Mouse (Mus musculus) cerebellum, postnatal 36 days (tissue): ENCODE measurements around the gene Ctdsp2.

Source experiments
- DNase-seq, 2 experiments: peaks; one replicate each; pipeline ENCODE4 v3.0.0; 2021 to 2022; ENCODE audit warnings: mixed read lengths in 2 of 2

Gene Ctdsp2

GRCm38 (mm10) chr10:126991676-126992075, 13.2 kb downstream of the Ctdsp2 start:
- DNase-seq = no peak

DNA sequence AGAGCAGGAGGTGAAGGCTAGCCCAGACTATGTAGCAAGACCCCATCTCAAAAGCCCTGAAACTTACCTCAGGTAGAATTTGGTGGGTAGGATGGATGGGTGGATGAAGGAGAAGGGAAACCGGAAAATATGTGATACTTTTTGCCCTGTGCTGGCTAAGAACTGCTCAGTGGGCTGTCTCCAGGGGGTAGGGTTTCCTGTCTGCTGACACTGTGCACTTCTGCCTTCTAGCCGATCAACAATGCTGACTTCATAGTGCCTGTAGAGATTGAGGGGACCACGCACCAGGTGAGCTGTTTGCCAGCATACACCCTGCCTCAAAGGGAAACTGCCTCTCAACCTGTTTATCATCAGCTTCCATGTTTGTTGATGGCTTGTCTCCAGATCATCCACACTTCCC, 15.1 kb downstream of the Ctdsp2 start:
- no peak for DNase-seq

DNA sequence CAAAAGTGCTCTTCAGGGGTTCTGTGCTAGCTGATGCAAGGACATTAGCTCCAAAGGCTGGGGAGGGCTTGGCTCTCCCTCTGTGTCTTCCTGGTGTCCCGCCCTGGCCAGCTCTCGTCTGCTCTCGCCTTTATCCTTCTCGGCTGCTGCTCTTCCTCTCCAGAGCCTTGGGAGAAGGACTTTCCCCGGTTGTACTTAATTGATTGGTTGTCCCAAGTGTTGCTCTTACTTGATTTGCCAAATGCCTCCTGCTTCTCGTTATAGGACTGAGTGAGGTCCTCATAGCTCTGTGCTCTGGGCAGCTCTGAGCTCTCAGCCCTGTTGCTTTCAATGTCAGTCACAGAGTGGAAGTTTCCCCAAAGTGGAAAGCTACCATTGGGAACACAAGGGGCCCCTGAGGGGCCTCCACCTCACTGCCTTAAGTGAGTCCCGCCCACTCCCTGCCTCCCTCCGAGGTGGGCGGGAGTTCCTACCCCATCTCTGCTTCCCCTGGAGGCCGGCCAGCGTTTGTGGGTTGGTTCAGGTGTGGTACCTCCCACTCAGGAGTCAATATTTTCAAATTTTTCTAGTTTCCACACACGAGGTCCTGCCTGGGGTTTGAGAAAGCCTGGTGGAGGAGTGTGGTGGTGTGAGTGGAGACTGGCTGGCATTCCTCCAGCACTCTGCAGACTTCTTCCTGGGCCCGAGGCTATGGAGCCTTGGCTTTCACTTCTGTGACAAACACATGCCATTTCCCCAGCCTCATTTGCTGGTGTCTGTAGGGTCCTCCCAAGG, 19.0 kb downstream of the Ctdsp2 start:
- no peak for DNase-seq

- DNase-seq = no peak
These were observed 22.0 kb downstream of the Ctdsp2 start, which contains the start of gene Avil for GRCm38 (mm10) chr10:127000529-127000928. Gene Avil, plus strand, starts transcription at chr10:127000709.

GRCm38 (mm10) chr10:127001297-127001696, 22.8 kb downstream of the Ctdsp2 start:
- DNase-seq = no peak

DNA sequence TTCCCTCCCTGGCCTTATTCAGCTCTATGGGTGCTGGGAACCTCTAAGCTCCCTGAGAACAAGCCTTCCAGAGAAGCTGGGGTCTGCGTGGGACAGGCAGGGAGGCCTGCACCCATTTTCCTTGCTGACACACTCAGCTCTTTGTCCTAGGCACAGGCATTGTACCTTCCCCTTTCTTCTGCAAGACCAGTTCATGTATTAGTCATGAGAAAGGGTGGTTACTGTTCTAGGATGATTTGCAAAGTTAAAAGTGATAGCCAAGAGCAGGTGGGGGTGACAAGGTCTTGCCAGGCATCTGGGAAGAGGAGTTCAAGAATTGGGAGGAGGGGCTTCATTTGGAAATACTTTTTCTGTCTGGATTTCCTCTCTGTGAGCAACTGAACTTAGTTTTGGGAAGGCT, 23.5 kb downstream of the Ctdsp2 start:
- no peak for DNase-seq

DNA sequence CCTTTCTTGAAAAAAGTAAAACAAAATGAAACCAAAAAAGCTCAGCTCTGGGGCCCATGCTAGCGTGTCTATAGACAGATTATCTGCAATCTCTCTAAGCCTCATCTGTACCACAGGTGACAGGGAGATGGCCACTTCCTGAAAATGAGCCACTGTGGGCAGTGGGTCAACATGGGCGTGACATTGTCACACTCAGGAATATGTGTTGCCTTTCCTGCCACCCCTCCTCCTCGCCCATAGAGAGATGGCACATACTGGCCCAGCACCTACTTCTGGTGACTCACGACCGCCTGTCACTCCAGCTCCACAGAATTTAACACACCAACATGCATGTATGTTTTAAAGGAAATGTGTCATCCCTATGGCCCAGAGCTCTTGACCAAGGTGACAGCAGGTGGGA, 24.2 kb downstream of the Ctdsp2 start:
- no peak for DNase-seq

DNA sequence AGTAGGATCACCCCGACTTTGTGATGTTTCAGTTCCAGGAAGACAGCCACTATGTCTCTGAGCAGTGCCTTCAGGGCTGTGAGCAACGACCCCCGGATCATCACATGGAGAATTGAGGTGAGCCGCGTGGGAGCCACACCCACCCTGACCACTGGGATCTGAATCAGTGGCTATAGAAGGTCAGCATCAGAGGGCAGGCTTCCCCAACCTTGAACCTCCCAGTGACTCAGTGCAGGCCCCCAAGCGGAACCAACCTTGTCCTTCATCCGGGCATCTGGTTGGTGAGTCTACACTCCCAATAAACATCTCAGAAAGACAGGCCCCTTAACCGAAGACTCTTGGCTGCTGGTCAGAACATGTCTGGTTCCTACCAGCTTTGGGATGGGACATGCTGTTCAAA, 24.8 kb downstream of the Ctdsp2 start:
- DNase-seq = no peak

- DNase-seq = no peak
These were observed 25.3 kb downstream of the Ctdsp2 start for GRCm38 (mm10) chr10:127003806-127004205.

- no peak for DNase-seq
These were observed 38.0 kb downstream of the Ctdsp2 start for GRCm38 (mm10) chr10:127016488-127016887.

DNA sequence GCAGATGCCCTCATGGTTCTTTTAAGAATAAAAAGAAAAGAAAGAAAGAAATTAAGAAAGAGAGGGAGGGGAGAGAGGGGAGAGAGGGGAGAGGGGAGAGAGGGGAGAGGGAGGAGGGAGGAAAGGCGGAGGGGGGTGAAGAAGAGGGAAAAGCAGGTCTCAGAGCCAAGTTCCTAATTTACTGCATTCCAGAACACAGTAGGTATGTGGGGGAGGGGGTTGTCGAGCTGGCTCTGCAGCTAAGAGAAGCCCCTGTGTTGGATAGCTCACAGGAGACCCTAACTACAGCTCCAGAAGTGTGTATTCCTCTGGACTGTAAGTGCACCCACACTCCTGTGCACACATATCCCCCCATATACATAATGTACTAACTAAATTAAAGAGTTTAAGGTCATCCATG, 38.6 kb downstream of the Ctdsp2 start:
- no peak for DNase-seq

GRCm38 (mm10) chr10:127018422-127018821, 39.9 kb downstream of the Ctdsp2 start:
- no peak for DNase-seq

GRCm38 (mm10) chr10:127030336-127031296, 52.1 kb downstream of the Ctdsp2 start, which contains the start of gene Tsfm:
Gene Tsfm, minus strand, starts transcription at chr10:127030840.
- peak; percentile 94 to 96 for DNase-seq

DNA sequence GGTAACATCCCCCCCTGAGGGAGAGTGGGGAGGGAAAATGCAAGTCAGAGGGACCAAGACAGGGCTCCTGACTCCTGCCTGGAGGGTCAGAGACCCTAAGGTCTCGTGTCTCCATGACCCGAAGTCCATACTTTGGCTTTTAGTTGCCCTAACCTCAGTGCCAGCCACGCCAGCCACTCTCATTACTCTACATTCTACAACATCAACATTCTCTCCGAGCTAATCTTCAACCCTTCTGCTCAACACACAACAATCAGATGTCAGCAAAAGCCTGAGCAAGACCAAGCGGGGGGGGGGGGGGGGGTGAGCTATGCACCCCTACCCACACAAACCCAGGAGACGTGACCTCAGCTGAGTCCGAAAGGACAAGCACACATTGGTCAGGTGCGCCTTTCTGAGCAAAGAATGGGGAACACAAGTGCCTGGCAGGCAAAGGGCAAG, 54.8 kb downstream of the Ctdsp2 start:
- DNase-seq = no peak

DNA sequence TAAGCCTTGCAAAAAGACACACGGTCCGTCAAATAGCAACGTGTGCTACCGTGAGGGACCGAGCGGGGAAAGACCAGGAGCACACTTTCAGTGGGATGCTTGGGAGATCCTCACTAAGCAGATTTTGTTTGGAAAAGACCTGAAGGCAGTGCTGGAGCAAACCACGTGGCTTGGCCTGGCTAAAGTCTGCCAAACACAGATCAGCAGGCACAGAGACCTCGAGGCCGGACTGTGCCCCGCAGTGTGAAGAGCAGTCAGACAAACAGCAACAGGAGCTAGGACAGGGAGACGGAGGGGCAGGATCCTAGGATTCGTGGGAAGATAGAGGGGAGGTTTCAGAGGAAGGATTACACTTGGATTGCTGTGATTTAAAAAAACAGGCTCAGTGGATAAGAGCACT, 57.8 kb downstream of the Ctdsp2 start:
- DNase-seq = no peak

- DNase-seq = no peak
These were observed 59.1 kb downstream of the Ctdsp2 start for GRCm38 (mm10) chr10:127037641-127038040.

GRCm38 (mm10) chr10:127040569-127041214, 62.2 kb downstream of the Ctdsp2 start:
- DNase-seq = peak in 1 of 2 experiments; percentile 24

GRCm38 (mm10) chr10:127041274-127041766, 62.8 kb downstream of the Ctdsp2 start, which contains the start of the genes Mettl1 and Eef1akmt3:
Gene Mettl1, plus strand, starts transcription at chr10:127041414.
Gene Eef1akmt3, minus strand, starts transcription at chr10:127041513.
- peak in 1 of 2 experiments; percentile 55 for DNase-seq

DNA sequence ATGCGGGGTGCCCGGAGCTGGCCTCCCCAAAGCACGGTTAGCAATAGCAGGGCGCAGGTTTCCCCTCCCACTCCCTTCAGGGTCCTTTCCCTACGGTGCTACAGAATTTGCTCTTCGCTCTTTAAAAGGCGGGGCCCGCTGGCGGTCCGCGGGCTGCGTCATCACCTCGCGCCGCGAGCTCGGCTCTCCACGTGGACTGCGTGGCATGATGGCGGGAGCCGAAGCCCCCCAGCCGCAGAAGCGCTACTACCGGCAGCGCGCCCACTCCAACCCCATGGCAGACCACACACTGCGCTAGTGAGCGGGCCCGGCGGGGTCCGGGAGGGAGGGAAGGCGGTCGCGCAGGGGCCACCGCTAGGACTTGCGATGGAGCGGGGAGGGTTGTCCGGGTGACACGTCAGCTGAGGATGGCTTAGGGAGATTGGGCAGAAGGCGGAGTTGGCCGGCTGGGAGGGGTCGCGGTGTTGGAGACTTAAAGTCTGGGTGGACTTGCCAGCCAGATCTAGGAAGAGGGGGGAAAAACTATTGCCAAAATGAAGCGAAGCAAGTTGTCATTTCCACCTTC, 63.3 kb downstream of the Ctdsp2 start:
- peak; percentile 87 to 92 for DNase-seq

DNA sequence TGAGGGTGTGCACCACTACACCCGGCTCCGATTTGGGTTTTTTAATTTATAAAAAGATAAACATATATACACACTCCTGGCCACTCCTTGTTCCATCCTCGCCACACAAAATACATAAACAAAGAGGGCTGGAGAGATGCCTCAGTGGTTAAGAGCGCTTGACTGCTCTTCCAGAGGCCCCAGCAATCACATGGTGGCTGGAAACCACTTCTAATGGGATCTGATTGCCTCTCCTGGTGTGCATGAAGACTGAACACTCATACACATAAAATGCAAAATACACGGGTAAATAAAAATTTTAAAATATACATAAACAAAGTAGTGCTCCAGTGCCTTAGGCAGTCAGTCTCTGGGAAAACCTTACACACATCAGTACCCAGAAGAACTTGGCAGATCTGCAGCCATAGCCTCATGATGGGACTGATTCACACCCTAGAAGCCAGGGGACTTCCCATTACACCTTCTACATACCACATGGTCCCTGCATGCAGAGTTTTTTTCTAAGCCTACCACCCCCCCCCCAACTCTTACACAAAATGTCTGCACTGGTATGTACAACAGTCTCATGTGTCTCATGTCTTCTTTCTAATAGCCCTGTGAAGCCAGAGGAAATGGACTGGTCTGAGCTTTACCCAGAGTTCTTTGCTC, 64.1 kb downstream of the Ctdsp2 start:
- no peak for DNase-seq

GRCm38 (mm10) chr10:127043187-127043586, 64.7 kb downstream of the Ctdsp2 start:
- no peak for DNase-seq

- DNase-seq = no peak
These were observed 69.4 kb downstream of the Ctdsp2 start, which contains the start of gene Cyp27b1 for GRCm38 (mm10) chr10:127047954-127048353. Gene Cyp27b1, plus strand, starts transcription at chr10:127048250.
